Mouse (Mus musculus) E14TG2a.4 (cell line): ENCODE measurements at regions not wholly inside any gene's neighbourhood (a gene's known extent, or its start where the extent isn't known, plus 50 kb on each side); places are given as distances from the start of the nearest gene placed in this dataset.

ENCODE experiments used
- H3K27me3 ChIP-seq: 2 replicates; pipeline ENCODE4 v1.6.1; 2014; ENCODE audit warnings: low read length, control low read depth; ENCODE audit not compliant: insufficient read depth
- H3K36me3 ChIP-seq: 2 replicates; pipeline ENCODE4 v1.6.1; 2014; ENCODE audit warnings: low read length, control low read depth; ENCODE audit not compliant: insufficient read depth
- H3K4me1 ChIP-seq: replicated peaks from 2 replicates; pipeline ENCODE4 v1.6.1; 2014; ENCODE audit warnings: low read depth, low read length, control low read depth
- H3K4me3 ChIP-seq: replicated peaks from 2 replicates; pipeline ENCODE4 v1.5.1; 2014; ENCODE audit warnings: mild to moderate bottlenecking, low read length
- H3K9me3 ChIP-seq: 2 replicates; pipeline ENCODE4 v1.6.1; 2014; ENCODE audit warnings: low read length, control low read depth
- CTCF ChIP-seq: conservative IDR thresholded peaks from 2 replicates; pipeline ENCODE4 v1.5.1; 2014; ENCODE audit warnings: low read length
- NANOG ChIP-seq: IDR thresholded peaks from 2 replicates; pipeline ENCODE4 v1.6.1; 2014; ENCODE audit warnings: borderline replicate concordance, low read length, mixed read lengths
- POU5F1 ChIP-seq: IDR thresholded peaks from 2 replicates; pipeline ENCODE4 v1.6.1; 2014; ENCODE audit warnings: low read length, borderline replicate concordance

GRCm38 (mm10) chr11:79784071-79784470, 178.1 kb downstream of the Utp6 start:
- H3K4me3 ChIP-seq, result no peak overlapping the region
- H3K9me3 ChIP-seq, result no peaks in the 10 kb centered on the region
- H3K27me3 ChIP-seq, result no peaks in the 10 kb centered on the region
- H3K4me1 ChIP-seq, result peaks cover 12% of the 10 kb centered on the region
- H3K36me3 ChIP-seq, result no peaks in the 10 kb centered on the region
- TF ChIP-seq POU5F1 (no peak), CTCF (no peak)

- Histone ChIP-seq H3K27me3 (no peaks in the 10 kb centered on the region; the same call in 1 of the 2 replicates), H3K9me3 (no peaks in the 10 kb centered on the region), H3K4me1 (peaks cover 20% of the 10 kb centered on the region), H3K4me3 (no peak overlapping the region), H3K36me3 (no peaks in the 10 kb centered on the region)
- TF ChIP-seq CTCF (no peak), NANOG (no peak), POU5F1 (no peak)
Observed at GRCm38 (mm10) chr11:79781966-79782365, 180.2 kb downstream of the Utp6 start.

- H3K9me3 ChIP-seq, result no peaks in the 10 kb centered on the region
- peaks cover 20% of the 10 kb centered on the region for H3K4me1 ChIP-seq
- no peak overlapping the region for H3K4me3 ChIP-seq
- TF ChIP-seq NANOG, result no peak
- TF ChIP-seq CTCF, result no peak
- no peaks in the 10 kb centered on the region for H3K36me3 ChIP-seq
- H3K27me3 ChIP-seq, result no peaks in the 10 kb centered on the region; the same call in 1 of the 2 replicates
Observed at GRCm38 (mm10) chr11:79779756-79780155, 182.4 kb downstream of the Utp6 start.

- peaks cover 11% of the 10 kb centered on the region; the same call in 1 of the 2 replicates for H3K4me1 ChIP-seq
- no peaks in the 10 kb centered on the region for H3K36me3 ChIP-seq
- no peaks in the 10 kb centered on the region for H3K9me3 ChIP-seq
- H3K27me3 ChIP-seq, result no peaks in the 10 kb centered on the region; the same call in 1 of the 2 replicates
- H3K4me3 ChIP-seq, result no peak overlapping the region
- no peak for TF ChIP-seq POU5F1
- no peak for TF ChIP-seq NANOG
- TF ChIP-seq CTCF, result no peak
Observed at GRCm38 (mm10) chr11:79778522-79778921, 183.7 kb downstream of the Utp6 start.

- H3K4me1 ChIP-seq, result peaks cover 8% of the 10 kb centered on the region; the same call in 1 of the 2 replicates
- no peaks in the 10 kb centered on the region; the same call in 1 of the 2 replicates for H3K27me3 ChIP-seq
- no peaks in the 10 kb centered on the region for H3K36me3 ChIP-seq
- H3K4me3 ChIP-seq, result no peak overlapping the region
- TF ChIP-seq POU5F1, result no peak
- no peak for TF ChIP-seq NANOG
- no peak for TF ChIP-seq CTCF
- H3K9me3 ChIP-seq, result no peaks in the 10 kb centered on the region
Observed at GRCm38 (mm10) chr11:79777988-79778387, 184.2 kb downstream of the Utp6 start.

- TF ChIP-seq NANOG (peak; percentile 70; the same call in 1 of the 2 replicates), CTCF (no peak)
- no peaks in the 10 kb centered on the region for H3K36me3 ChIP-seq
- H3K4me3 ChIP-seq, result no peak overlapping the region
- H3K4me1 ChIP-seq, result peaks cover 8% of the 10 kb centered on the region; the same call in 1 of the 2 replicates
- H3K9me3 ChIP-seq, result no peaks in the 10 kb centered on the region
- H3K27me3 ChIP-seq, result no peaks in the 10 kb centered on the region; the same call in 1 of the 2 replicates
Observed at GRCm38 (mm10) chr11:79776577-79776976, 185.6 kb downstream of the Rab11fip4 start.

GRCm38 (mm10) chr11:79773755-79774154, 182.7 kb downstream of the Rab11fip4 start:
- H3K27me3 ChIP-seq, result no peaks in the 10 kb centered on the region; the same call in 1 of the 2 replicates
- no peaks in the 10 kb centered on the region for H3K36me3 ChIP-seq
- H3K4me1 ChIP-seq, result 0 out of 2 replicates have a peak, but pooled peaks cover 5% of the 10 kb centered on the region
- no peak overlapping the region for H3K4me3 ChIP-seq
- TF ChIP-seq CTCF (no peak), POU5F1 (no peak), NANOG (no peak)
- H3K9me3 ChIP-seq, result no peaks in the 10 kb centered on the region

- Histone ChIP-seq H3K4me3 (no peak overlapping the region), H3K9me3 (no peaks in the 10 kb centered on the region), H3K36me3 (no peaks in the 10 kb centered on the region), H3K27me3 (no peaks in the 10 kb centered on the region), H3K4me1 (no peaks in the 10 kb centered on the region)
- no peak for TF ChIP-seq CTCF
Observed at GRCm38 (mm10) chr11:79771431-79771830, 180.4 kb downstream of the Rab11fip4 start.

- H3K4me3 ChIP-seq, result no peak overlapping the region
- H3K4me1 ChIP-seq, result no peaks in the 10 kb centered on the region
- H3K9me3 ChIP-seq, result no peaks in the 10 kb centered on the region
- H3K36me3 ChIP-seq, result no peaks in the 10 kb centered on the region
- H3K27me3 ChIP-seq, result no peaks in the 10 kb centered on the region
- TF ChIP-seq POU5F1 (no peak), CTCF (no peak), NANOG (no peak)
Observed at GRCm38 (mm10) chr11:79767111-79767510, 176.1 kb downstream of the Rab11fip4 start.
